Mouse (Mus musculus): ENCODE results near the gene Rnf216. TPM values are rescaled to one million over a fixed set of nuclear protein-coding genes. Genes with fewer than 3 reads are reported as not detected.
"Not testable (repeated sequence)": the region's sequence is repeated elsewhere in the genome, so short reads cannot be mapped to it uniquely, and the experiment has no call there.

The Rnf216 gene
- polyA plus RNA-seq (2012; rRNA removed) = 27.7 and 28.5 TPM in 2 replicates

DNA sequence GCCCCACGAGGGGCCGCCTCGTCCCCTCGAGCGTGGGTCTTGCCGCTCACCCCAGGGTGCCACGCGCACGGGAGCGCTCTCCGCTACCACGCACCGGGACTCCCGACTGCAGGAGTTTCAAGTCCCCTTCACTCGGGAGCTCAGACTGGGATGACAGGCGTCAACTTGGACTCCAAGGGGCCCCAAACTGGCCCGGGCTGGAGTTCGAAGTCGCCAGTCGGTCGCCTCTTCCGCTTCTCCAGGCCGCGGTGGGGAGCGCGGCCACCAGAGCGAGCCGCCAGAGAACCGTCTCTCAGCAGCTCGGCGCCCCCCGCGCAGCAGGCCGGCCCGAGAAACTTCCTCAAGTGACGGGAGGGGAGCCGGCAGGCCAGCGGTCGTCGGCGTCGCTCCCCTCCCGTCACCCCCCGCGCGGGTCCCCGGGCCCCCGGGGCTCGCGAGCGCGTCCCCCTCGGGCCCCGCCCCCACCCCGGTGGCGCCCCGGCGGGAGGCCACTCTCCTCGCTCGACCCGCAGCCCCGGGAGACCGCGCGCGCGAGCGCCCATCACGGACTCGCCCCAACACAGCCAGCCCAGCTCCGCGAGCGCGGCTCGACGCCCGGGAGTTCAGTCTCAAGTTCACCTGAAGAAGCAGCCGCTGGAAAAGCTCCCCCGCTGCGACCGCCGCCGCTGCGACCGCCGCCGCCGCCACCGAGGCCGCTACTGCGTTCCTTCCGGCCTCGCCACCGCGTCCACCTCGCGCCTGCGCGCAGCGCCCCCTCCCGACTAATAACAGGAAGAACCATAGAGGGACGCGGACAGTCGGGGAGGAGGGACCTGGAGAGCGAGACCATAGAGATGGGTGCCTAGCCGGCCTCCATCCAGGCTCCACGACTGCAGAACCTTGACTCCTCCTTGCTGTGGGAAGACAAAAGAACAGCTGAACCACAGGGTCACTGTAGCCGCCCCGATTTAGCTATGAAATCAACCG is at the start of gene Rnf216:
TSS of gene Rnf216 (minus strand) at position 714 of the 966 bp plus-strand sequence.
- Histone ChIP-seq H3K4me3 (ENCODE audit: insufficient read depth, low read length) (peak within 1 kb of the TSS; percentile 60), H3K27ac (ENCODE audit: insufficient read depth, low read length) (no peak within 1 kb of the TSS), H3K4me1 (ENCODE audit: control insufficient read depth, insufficient read depth, low read length) (peaks cover 2% of the 10 kb centered on the region; the same call in 1 of the 2 replicates)
- peak; percentile 55 for TF ChIP-seq CTCF (IDR thresholded peaks at IDR 0.05; ENCODE audit: extremely low read depth, insufficient read depth, low read length)
- TF ChIP-seq POLR2A (IDR thresholded peaks at IDR 0.05; ENCODE audit: extremely low read depth, insufficient read depth, low read length) = peak; percentile 66; the same call in 1 of the 2 replicates

GRCm38 (mm10) chr5:143155534-143155933 is 42.7 kb upstream of the Rnf216 start:
- no peak for TF ChIP-seq CTCF (IDR thresholded peaks at IDR 0.05; ENCODE audit: extremely low read depth, insufficient read depth, low read length)
- TF ChIP-seq POLR2A (IDR thresholded peaks at IDR 0.05; ENCODE audit: extremely low read depth, insufficient read depth, low read length) = no peak
- Histone ChIP-seq H3K4me1 (ENCODE audit: control insufficient read depth, insufficient read depth, low read length) (no peaks in the 10 kb centered on the region), H3K27ac (ENCODE audit: insufficient read depth, low read length) (no peak overlapping the region), H3K4me3 (ENCODE audit: insufficient read depth, low read length) (no peak overlapping the region)

GRCm38 (mm10) chr5:143153756-143154155 is 41.0 kb upstream of the Rnf216 start:
- no peak for TF ChIP-seq POLR2A (IDR thresholded peaks at IDR 0.05; ENCODE audit: extremely low read depth, insufficient read depth, low read length)
- TF ChIP-seq CTCF (IDR thresholded peaks at IDR 0.05; ENCODE audit: extremely low read depth, insufficient read depth, low read length) = no peak
- no peak overlapping the region for H3K27ac ChIP-seq (ENCODE audit: insufficient read depth, low read length)
- no peak overlapping the region for H3K4me3 ChIP-seq (ENCODE audit: insufficient read depth, low read length)
- no peaks in the 10 kb centered on the region for H3K4me1 ChIP-seq (ENCODE audit: control insufficient read depth, insufficient read depth, low read length)

DNA sequence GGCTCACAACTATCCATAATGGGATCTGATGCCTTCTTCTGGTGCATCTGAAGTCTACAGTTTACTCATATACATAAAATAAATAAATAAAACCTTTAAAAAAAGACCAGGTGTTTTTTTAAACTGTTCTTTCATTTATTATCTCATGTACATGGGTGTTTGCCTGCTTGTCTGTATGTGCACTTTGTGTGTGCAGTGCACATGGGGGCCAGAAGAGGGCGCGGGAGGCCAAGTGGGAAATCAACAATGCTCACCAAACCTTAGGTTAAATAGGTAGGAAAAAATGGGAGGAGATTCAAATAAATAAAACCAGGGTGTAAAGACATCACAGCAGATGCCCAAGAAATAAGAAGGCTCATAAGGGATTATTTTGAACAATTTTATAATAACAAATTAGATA is 37.2 kb upstream of the Rnf216 start:
- TF ChIP-seq CTCF (IDR thresholded peaks at IDR 0.05; ENCODE audit: extremely low read depth, insufficient read depth, low read length) (no peak), POLR2A (IDR thresholded peaks at IDR 0.05; ENCODE audit: extremely low read depth, insufficient read depth, low read length) (no peak)
- no peak overlapping the region for H3K4me3 ChIP-seq (ENCODE audit: insufficient read depth, low read length)
- H3K27ac ChIP-seq (ENCODE audit: insufficient read depth, low read length) = no peak overlapping the region
- H3K4me1 ChIP-seq (ENCODE audit: control insufficient read depth, insufficient read depth, low read length) = no peaks in the 10 kb centered on the region

- Histone ChIP-seq H3K4me3 (ENCODE audit: insufficient read depth, low read length) (no peak overlapping the region), H3K4me1 (ENCODE audit: control insufficient read depth, insufficient read depth, low read length) (no peaks in the 10 kb centered on the region), H3K27ac (ENCODE audit: insufficient read depth, low read length) (no peak overlapping the region)
- no peak for TF ChIP-seq CTCF (IDR thresholded peaks at IDR 0.05; ENCODE audit: extremely low read depth, insufficient read depth, low read length)
- TF ChIP-seq POLR2A (IDR thresholded peaks at IDR 0.05; ENCODE audit: extremely low read depth, insufficient read depth, low read length) = no peak
These were observed 36.7 kb upstream of the Rnf216 start for GRCm38 (mm10) chr5:143149536-143149935.

DNA sequence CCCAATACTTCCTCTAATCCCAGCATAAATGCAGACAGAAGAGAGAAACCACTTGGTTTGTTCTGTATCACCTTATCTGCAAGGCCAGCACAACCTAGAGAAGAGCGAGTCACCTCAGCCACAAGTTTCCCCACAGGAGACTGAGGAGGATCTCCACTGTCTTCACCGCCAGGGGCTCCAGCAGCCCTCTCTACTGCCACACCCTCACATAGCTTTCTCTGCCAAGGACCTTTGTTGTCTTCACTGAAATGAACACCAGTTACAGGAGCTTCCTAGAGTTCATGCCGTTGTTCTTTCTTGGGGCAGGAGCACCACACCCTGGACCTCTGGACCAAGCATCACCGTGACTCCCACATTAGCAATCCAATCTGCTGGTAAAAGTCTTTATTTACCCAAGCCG is 35.9 kb upstream of the Rnf216 start:
- TF ChIP-seq POLR2A (IDR thresholded peaks at IDR 0.05; ENCODE audit: extremely low read depth, insufficient read depth, low read length) = no peak
- no peak for TF ChIP-seq CTCF (IDR thresholded peaks at IDR 0.05; ENCODE audit: extremely low read depth, insufficient read depth, low read length)
- Histone ChIP-seq H3K4me3 (ENCODE audit: insufficient read depth, low read length) (no peak overlapping the region), H3K4me1 (ENCODE audit: control insufficient read depth, insufficient read depth, low read length) (no peaks in the 10 kb centered on the region), H3K27ac (ENCODE audit: insufficient read depth, low read length) (no peak overlapping the region)

- Histone ChIP-seq H3K27ac (ENCODE audit: insufficient read depth, low read length) (no peak within 1 kb of the TSS), H3K4me1 (ENCODE audit: control insufficient read depth, insufficient read depth, low read length) (no peaks in the 10 kb centered on the region), H3K4me3 (ENCODE audit: insufficient read depth, low read length) (no peak within 1 kb of the TSS)
- TF ChIP-seq CTCF (IDR thresholded peaks at IDR 0.05; ENCODE audit: extremely low read depth, insufficient read depth, low read length) (no peak), POLR2A (IDR thresholded peaks at IDR 0.05; ENCODE audit: extremely low read depth, insufficient read depth, low read length) (no peak)
These were observed 34.7 kb upstream of the Rnf216 start, which contains the start of gene Olfr718-ps1 for GRCm38 (mm10) chr5:143147481-143147880. Gene Olfr718-ps1 (minus strand): TSS chr5:143147581.

GRCm38 (mm10) chr5:143137580-143137979 is 24.8 kb upstream of the Rnf216 start:
- Histone ChIP-seq H3K4me3 (ENCODE audit: insufficient read depth, low read length) (no peak overlapping the region), H3K4me1 (ENCODE audit: control insufficient read depth, insufficient read depth, low read length) (no peaks in the 10 kb centered on the region), H3K27ac (ENCODE audit: insufficient read depth, low read length) (no peak overlapping the region)
- no peak for TF ChIP-seq POLR2A (IDR thresholded peaks at IDR 0.05; ENCODE audit: extremely low read depth, insufficient read depth, low read length)
- TF ChIP-seq CTCF (IDR thresholded peaks at IDR 0.05; ENCODE audit: extremely low read depth, insufficient read depth, low read length) = no peak

GRCm38 (mm10) chr5:143135042-143135441 is 22.2 kb upstream of the Rnf216 start:
- TF ChIP-seq CTCF (IDR thresholded peaks at IDR 0.05; ENCODE audit: extremely low read depth, insufficient read depth, low read length) (no peak), POLR2A (IDR thresholded peaks at IDR 0.05; ENCODE audit: extremely low read depth, insufficient read depth, low read length) (no peak)
- no peak overlapping the region for H3K4me3 ChIP-seq (ENCODE audit: insufficient read depth, low read length)
- H3K4me1 ChIP-seq (ENCODE audit: control insufficient read depth, insufficient read depth, low read length) = no peaks in the 10 kb centered on the region
- no peak overlapping the region for H3K27ac ChIP-seq (ENCODE audit: insufficient read depth, low read length)

- not testable (repeated sequence) for H3K4me1 ChIP-seq (ENCODE audit: control insufficient read depth, insufficient read depth, low read length); H3K27ac ChIP-seq (ENCODE audit: insufficient read depth, low read length); H3K4me3 ChIP-seq (ENCODE audit: insufficient read depth, low read length)
These were observed 21.6 kb upstream of the Rnf216 start for GRCm38 (mm10) chr5:143134216-143135010.

Data from cortical plate, adult 2 months (tissue).